Mouse (Mus musculus): ENCODE measurements at regions not wholly inside any gene's neighbourhood (a gene's known extent, or its start where the extent isn't known, plus 50 kb on each side); places are given as distances from the start of the nearest gene placed in this dataset.

DNA sequence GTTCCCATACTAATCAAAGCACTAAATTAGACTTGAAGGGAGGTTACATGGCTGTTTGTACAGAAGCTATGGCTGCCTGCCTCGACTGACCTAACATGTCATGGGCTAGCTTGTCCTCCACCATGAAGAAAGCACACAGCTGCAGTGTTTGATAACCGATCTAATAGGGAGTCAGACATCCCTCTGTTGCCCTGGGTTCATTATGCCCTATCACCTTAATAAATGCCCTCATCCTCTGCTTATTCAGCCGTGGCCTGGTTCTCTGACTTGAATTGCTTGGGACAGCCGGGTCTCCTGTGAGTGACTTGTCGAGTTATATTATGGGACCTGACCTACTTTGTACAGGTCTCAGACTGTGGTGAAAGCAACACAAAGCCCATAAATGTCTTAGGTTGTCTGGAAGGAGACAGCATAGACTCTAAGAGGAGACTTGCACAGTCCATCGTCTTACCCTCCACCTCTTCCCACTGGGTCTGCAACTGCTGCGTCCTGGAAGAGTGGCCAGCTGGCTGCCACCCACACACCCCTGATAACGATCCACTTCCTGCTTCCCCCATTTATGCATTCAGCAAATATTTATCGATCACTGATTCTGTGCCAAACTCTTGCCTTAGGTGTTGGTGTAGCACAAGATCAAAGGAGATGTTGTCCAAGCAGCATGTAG, 161.2 kb upstream of the 3110018I06Rik start:
- DNase-seq = no peak

GRCm38 (mm10) chr12:107328986-107329385, 159.4 kb upstream of the 3110018I06Rik start:
- DNase-seq = no peak

DNA sequence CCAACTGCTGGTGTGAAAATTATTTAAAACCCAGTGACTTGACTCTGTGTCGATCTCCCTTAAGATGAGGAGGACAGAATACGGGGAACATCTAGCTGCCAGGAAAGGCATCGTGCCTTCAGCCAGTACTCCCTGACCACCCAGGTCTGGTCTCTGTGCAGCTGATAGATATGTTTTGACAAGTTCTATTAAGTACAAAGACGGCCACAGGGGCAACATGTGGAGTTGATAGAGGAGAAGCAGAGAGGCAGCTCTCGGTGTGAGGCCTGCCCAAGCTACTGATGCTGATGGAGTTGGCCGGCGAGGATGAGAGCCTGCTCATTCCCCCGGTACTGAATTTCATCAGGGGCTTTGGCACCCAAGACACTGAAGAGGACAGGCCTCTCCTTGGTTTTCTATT, 154.1 kb upstream of the 3110018I06Rik start:
- no peak for DNase-seq

DNA sequence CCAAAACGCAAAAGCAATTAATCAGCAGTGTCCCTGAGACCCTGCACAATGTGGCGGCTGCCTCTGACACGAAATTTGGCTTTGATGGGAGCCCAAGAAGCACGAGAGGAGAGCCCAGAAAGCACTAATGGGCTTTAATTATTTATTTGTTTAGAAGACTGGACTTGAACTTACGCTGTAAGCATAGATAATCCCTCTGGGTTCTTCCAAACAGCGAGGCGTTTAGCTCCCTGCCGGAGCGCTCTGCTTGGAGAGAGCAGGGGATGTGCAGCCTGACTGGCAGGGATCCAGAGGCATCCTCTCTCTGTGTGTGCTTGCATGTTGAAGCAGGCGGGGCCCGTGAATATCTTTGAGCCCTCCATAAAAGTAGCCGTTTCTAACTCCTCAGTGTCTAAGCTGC, 153.3 kb upstream of the 3110018I06Rik start:
- DNase-seq = no peak

GRCm38 (mm10) chr12:107338758-107339157, 149.7 kb upstream of the 3110018I06Rik start:
- DNase-seq = no peak

- DNase-seq = no peak
Observed at GRCm38 (mm10) chr12:107356211-107356610, 132.2 kb upstream of the 3110018I06Rik start.

DNA sequence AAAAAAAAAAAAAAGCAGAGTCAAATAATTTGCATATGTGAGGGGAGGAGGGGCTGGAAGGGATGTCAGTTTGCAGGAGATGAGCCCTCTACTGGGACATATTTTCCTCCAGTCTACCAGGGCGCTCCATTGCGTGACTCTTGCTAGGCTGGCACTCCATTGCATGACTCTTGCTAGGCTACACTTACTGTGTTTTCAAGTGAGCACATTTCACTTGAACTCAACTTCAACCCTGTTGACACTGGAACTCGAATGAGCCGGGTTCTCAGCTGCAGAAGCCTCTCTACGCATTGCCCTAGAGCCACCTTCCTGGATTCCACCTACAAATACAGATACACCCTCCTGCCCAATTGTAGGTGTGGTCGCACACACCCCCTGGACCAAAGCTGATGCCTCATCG, 131.5 kb upstream of the 3110018I06Rik start:
- no peak for DNase-seq

GRCm38 (mm10) chr12:107360511-107360910, 127.9 kb upstream of the 3110018I06Rik start:
- DNase-seq = no peak

- DNase-seq = no peak
Observed at GRCm38 (mm10) chr12:107361606-107362005, 126.8 kb upstream of the 3110018I06Rik start.

GRCm38 (mm10) chr12:107362120-107362519, 126.3 kb upstream of the 3110018I06Rik start:
- no peak for DNase-seq

DNA sequence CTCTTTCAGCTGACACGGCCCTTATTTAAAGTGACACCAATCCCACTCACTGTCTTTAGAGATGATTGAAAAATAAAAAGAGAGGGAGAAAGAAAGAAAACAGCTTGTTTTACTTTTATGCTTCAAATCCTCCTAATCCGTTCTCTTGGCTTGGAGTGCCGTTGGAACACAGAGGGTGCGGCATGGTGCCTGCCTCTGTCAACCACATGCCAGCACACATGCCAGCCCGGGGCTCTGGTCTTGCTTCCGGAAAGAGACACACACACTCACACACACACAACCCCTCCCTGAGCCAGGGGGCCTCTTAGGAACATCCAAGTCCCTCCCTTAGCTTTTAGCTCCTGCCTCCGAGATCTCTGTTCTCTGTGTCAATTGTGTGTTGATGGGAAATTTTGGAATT, 116.2 kb upstream of the 3110018I06Rik start:
- no peak for DNase-seq

DNA sequence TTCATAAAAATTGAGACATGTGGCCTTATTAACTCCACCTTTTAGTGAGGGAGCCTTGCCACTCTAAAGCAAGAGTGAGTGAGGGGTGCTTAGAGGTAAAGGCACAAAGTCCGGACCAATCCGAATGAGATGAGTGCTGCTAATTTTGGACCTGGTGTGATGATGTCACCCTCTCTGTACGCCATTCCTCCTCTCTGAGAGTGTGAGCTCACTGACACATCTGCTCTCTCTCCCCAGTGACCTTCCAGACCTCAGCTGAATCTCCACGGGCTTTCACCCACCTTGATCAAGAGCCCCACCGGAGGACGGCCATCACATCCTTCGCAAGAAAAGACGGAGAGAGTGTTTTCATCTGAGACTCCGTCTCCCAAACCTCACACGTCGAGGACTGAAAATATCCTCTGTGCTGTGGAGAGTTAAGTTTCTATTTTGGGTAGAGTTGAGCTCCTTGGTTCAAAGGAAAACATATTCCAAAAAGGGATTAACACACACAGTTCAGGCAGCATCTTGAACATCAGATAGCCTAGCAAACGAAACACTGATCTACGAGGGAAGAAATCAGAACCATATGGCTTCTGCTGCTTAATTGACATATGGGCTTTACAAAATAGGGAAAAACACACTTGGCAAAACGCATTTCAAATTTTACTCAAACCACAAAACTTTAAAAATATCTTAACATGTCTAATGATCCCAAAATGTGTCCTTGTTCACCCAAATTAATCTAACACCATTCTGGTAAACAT, 96.2 kb upstream of the 3110018I06Rik start:
- DNase-seq = no peak

- no peak for DNase-seq
Observed at GRCm38 (mm10) chr12:107394467-107394866, 94.0 kb upstream of the 3110018I06Rik start.

DNA sequence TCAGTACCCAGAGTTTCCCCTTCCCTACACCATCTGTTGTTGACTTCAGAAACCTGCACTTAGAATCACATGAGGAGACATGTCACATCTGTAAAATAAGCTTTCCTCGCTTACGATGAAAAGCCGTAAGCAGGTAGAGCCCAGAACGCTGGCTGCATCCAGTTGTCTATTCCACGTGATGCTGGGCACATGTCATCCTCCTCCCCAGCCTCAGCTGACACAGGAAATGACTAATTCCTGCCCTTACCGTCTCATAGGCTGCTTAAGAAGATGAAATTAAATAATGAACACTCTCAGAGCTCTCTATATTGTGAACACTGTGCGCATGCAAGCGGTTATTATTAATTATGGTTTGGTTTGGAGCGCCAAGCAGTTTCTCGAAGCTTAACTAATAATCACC, 83.6 kb upstream of the 3110018I06Rik start:
- DNase-seq = no peak

GRCm38 (mm10) chr12:107423923-107424322, 64.5 kb upstream of the 3110018I06Rik start:
- DNase-seq = no peak

DNA sequence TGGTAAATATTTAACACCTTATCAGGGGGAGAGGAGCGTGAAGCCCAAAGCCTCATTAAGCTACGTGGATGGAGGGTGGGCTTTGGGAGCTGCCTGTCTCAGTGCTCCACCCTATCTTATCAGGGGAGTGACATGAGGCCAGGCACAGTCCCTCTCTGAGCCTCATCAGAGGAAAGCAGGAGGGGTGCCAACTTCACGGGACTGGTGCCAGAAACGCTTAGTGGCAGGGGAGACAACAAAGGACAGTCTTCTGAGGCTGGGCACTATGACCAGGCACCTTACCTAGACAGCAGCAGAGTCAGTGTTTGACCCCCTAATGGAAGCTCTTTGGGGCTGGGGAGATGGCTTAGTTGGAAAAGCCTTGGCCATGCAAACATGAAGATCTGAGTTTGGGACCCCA, 49.9 kb upstream of the 3110018I06Rik start:
- no peak for DNase-seq
